ENCODE assay signal across 8 mouse cellular contexts in the genomic region with DNA sequence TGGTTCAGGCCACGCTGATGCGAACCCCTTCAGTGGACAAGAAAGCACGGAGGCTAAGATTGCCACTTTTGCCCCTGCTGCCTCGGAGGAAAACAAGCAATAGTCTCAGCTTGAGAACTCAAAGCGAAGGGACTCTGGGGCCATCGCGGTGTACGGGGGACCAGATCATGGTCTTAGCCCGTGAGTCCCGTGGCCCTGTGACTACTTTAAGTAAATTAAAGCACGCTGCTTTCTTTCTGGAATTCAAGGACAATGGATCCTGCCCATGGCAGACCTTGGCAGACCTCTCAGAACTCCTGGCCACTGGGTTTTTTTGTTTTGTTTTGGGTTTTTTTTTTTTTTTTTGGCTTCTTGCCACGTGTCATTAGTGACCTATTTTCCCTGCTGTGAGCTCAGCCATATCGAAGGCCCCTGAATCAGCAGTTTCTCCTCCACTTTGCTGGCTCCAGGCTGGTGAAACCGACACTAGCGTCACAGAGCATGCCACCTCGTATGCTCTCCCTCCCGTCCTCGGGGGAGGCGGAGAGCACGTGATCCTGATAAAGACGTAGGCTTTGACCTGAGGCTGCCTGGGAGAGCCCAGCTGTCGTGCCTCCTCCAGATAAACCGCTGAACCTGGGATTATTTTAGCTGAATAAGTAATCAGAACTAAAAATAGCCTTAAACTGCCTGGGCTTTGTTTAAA.
DNase-seq lines count a peak whose midpoint lies in the region; ATAC-seq and TF ChIP-seq lines count a peak whose summit lies in the region.

No protein-coding gene starts in this region.

- no peaks in the 10 kb centered on the region for H3K27me3 ChIP-seq in embryonic facial prominence, embryonic 15.5 days
- 0 out of 2 replicates have a peak, but pooled peaks cover 4% of the 10 kb centered on the region for H3K27me3 ChIP-seq in heart, embryonic 13.5 days (replicated peaks)
- H3K27me3 ChIP-seq in liver, postnatal 0 days (ENCODE audit: insufficient read depth, low read length): no peaks in the 10 kb centered on the region

- peaks cover 3% of the 10 kb centered on the region; the same call in 1 of the 2 replicates for H3K4me1 ChIP-seq in embryonic facial prominence, embryonic 15.5 days
- H3K4me1 ChIP-seq in heart, embryonic 13.5 days: peaks cover 51% of the 10 kb centered on the region
- H3K4me1 ChIP-seq in liver, postnatal 0 days (ENCODE audit: insufficient read depth): peaks cover 6% of the 10 kb centered on the region

- peak; percentile 82 for ATAC-seq in embryonic facial prominence, embryonic 15.5 days (ENCODE audit: insufficient number of reproducible peaks, low FRiP score, low TSS enrichment, low read depth)
- ATAC-seq in heart, embryonic 13.5 days (ENCODE audit: extremely low read depth, insufficient number of reproducible peaks, low FRiP score, low TSS enrichment): peak; percentile 87
- ATAC-seq in liver, postnatal 0 days: peak; percentile 92
- ATAC-seq in monocyte, adult 5-6 weeks (replicated peaks; ENCODE audit: insufficient number of reproducible peaks, low FRiP score, low TSS enrichment, poor library complexity, severe bottlenecking): no peak

- no peaks in the 10 kb centered on the region for H3K36me3 ChIP-seq in embryonic facial prominence, embryonic 15.5 days
- no peaks in the 10 kb centered on the region for H3K36me3 ChIP-seq in heart, embryonic 13.5 days
- no peaks in the 10 kb centered on the region for H3K36me3 ChIP-seq in liver, postnatal 0 days (replicated peaks; ENCODE audit: insufficient read depth, low read length)

- TF ChIP-seq CTCF in liver, postnatal 0 days (IDR thresholded peaks at IDR 0.05; ENCODE audit: low read depth): no peak

- H3K4me3 ChIP-seq in embryonic facial prominence, embryonic 15.5 days (replicated peaks): no peak overlapping the region
- no peak overlapping the region for H3K4me3 ChIP-seq in heart, embryonic 13.5 days
- no peak overlapping the region for H3K4me3 ChIP-seq in liver, postnatal 0 days (ENCODE audit: low read depth, low read length)

- no peak overlapping the region for H3K27ac ChIP-seq in embryonic facial prominence, embryonic 15.5 days (replicated peaks)
- H3K27ac ChIP-seq in heart, embryonic 13.5 days (replicated peaks): peak overlapping the region; percentile 60
- peak overlapping the region; percentile 30; the same call in 1 of the 2 replicates for H3K27ac ChIP-seq in liver, postnatal 0 days (ENCODE audit: low read depth)

- no peaks in the 10 kb centered on the region for H3K9me3 ChIP-seq in embryonic facial prominence, embryonic 15.5 days (replicated peaks)
- no peaks in the 10 kb centered on the region for H3K9me3 ChIP-seq in heart, embryonic 13.5 days
- H3K9me3 ChIP-seq in liver, postnatal 0 days (ENCODE audit: low read length): no peaks in the 10 kb centered on the region

- WGBS in embryonic facial prominence, embryonic 15.5 days: 45% methylated on average over 23 of the region's 23 CpGs
- WGBS in heart, embryonic 13.5 days: 38% methylated on average over 23 of the region's 23 CpGs
- 48% methylated on average over 23 of the region's 23 CpGs for WGBS in liver, postnatal 0 days (ENCODE audit: insufficient replicate concordance)

- DNase-seq in B cell, adult 2 months: peak; percentile 25 to 31
- DNase-seq in R1 (ENCODE audit: low read depth, low spot score): peak; percentile 14
- DNase-seq in kidney, adult 9 months: peak; percentile 88
- peak; percentile 70 for DNase-seq in liver, postnatal 0 days
- peak; percentile 79 for DNase-seq in retina, embryonic 14.5 days (ENCODE audit: low spot score)

- peak; percentile 70; the same call in 1 of the 2 replicates for TF ChIP-seq EP300 in liver, postnatal 0 days (IDR thresholded peaks at IDR 0.05; ENCODE audit: low read depth)

- H3K9ac ChIP-seq in embryonic facial prominence, embryonic 15.5 days: no peak overlapping the region
- no peak overlapping the region for H3K9ac ChIP-seq in heart, embryonic 13.5 days
- H3K9ac ChIP-seq in liver, postnatal 0 days (replicated peaks): no peak overlapping the region

- H3K4me2 ChIP-seq in embryonic facial prominence, embryonic 15.5 days (replicated peaks): 0 out of 2 replicates have a peak overlapping the region, but pooled peaks have one; percentile 21
- peak overlapping the region; percentile 49 for H3K4me2 ChIP-seq in heart, embryonic 13.5 days
- H3K4me2 ChIP-seq in liver, postnatal 0 days (ENCODE audit: low read depth, low read length): peak overlapping the region; percentile 37; the same call in 1 of the 2 replicates

Comparison
In these comparisons a context has a peak if more than half of its experiments do, and no peak if none do; other contexts are left out.
1. DNase-seq: peak in every context shown above with its lines; median percentile 88 in kidney, adult 9 months; 79 in retina, embryonic 14.5 days; 70 in liver, postnatal 0 days; 28 in B cell, adult 2 months; 14 in R1.